Mouse (Mus musculus): ENCODE data around the gene Prkag1. TPM values are rescaled to one million over a fixed set of nuclear protein-coding genes. Genes with fewer than 3 reads are reported as not detected.
"Not testable (repeated sequence)": the region's sequence is repeated elsewhere in the genome, so short reads cannot be mapped to it uniquely, and the experiment has no call there.

The Prkag1 gene
- polyA plus RNA-seq, 1 experiment: 87.2 TPM

- 67% methylated on average over 12 of the region's 12 CpGs for WGBS
- no peak for DNase-seq (ENCODE audit: low read depth, low spot score)
These were observed 1.1 kb upstream of the Prkag1 start for GRCm38 (mm10) chr15:98832161-98833058.

- DNase-seq (ENCODE audit: low read depth, low spot score): no peak
- 6% methylated on average over 9 of the region's 9 CpGs for WGBS
These were observed 339 bp upstream of the Prkag1 start for GRCm38 (mm10) chr15:98831684-98832035.

GRCm38 (mm10) chr15:98827611-98828011, 3.7 kb downstream of the Prkag1 start:
- 91% methylated on average over 7 of the region's 7 CpGs for WGBS
- DNase-seq (ENCODE audit: low read depth, low spot score): no peak

DNA sequence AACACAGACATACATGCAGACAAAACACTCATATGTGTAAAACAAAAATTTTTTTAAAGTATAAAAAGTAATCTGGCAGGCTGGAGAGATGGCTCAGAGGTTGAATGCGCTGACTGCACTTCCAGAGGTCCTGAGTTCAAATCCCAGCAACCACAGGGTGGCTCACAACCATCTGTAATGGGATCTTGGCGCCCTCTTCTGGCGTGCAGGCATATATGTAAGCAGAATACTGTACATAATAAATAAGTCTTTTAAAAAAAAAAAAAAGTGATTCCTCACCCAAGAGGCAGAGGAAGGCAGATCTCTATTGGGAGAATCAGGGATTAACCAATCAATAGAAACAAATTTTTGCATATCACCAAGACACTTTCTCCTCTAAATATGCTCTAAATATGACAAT, 7.9 kb downstream of the Prkag1 start:
- WGBS: 83% methylated on average over 3 of the region's 3 CpGs
- DNase-seq (ENCODE audit: low read depth, low spot score): no peak

- WGBS: 56% methylated on average over 5 of the region's 5 CpGs
- DNase-seq (ENCODE audit: low read depth, low spot score): no peak
These were observed 9.2 kb downstream of the Prkag1 start for GRCm38 (mm10) chr15:98822147-98822546.

- WGBS: 65% methylated on average over 10 of the region's 10 CpGs
- DNase-seq (ENCODE audit: low read depth, low spot score): no peak
These were observed 9.9 kb downstream of the Prkag1 start for GRCm38 (mm10) chr15:98821403-98821802.

DNA sequence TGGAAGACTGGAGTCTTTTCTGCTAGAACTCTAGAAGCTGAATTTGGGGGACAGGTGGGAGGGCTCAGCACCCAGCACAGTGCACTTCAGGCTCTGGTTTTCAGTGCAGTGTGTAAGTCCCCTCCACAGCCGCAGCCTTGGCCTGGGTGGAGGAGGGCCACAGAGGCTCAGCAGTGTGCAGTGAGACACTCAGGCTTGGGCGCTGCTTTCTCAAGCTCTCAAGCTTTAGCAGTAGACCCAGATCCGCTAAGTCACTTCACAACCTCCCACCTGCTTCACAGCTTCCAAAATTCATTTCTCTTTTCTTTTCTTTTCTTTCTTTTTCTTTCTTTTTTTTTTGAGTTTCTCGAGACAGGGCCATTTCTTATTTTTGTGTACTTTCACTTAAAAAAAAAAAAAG, 10.4 kb downstream of the Prkag1 start:
- no peak for DNase-seq (ENCODE audit: low read depth, low spot score)
- WGBS: 95% methylated on average over 4 of the region's 4 CpGs

GRCm38 (mm10) chr15:98818171-98818570, 13.2 kb downstream of the Prkag1 start:
- DNase-seq (ENCODE audit: low read depth, low spot score): no peak
- WGBS: 95% methylated on average over 7 of the region's 7 CpGs

DNA sequence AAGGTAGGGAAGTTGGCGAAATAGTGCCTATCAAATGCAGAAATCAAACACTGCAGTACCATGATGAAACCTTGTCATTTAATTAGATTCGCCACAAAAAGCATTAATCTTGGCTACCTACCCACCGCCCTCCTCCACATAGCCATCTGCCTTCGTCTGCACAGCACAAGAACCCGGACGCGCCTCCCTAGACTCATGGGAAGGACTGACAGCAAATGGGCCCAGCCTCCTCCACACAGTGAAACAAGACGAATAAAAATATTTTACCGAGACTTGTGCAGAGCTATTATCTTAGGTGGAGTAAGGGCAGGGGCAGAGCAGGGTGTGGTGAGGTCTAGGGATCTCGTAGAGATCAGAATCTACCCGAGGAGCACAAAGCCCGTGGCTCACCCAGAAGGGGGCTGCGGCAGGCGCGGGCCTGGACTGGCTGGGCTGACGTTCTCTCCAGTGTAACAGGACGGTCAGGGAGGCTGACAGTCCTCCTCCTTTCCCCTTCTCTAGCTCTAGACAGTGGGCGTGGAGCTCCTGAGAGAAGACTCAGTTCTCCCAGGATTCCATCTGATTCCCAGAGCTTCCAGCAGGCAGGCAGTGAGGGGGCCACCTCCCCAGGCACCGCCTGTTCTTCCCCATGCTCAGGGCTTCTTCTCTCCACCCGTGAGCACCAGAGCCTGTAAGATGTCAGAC, 18.4 kb downstream of the Prkag1 start:
- no peak for DNase-seq (ENCODE audit: low read depth, low spot score)
- WGBS: 91% methylated on average over 20 of the region's 20 CpGs

DNA sequence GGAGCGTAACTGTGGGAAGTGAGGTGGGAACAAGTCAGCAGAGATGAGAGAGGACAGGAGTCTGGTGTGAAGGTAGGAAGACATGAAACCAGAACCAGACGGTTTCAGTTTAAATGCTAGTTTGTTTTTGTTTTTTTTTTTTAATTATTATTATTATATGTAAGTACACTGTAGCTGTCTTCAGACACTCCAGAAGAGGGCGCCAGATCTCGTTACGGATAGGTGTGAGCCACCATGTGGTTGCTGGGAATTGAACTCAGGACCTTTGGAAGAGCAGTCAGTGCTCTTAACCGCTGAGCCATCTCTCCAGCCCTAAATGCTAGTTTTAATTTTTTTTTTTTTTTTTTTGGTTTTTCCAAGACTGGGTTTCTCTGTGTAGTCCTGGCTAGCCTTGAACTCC, 21.1 kb downstream of the Prkag1 start:
- not testable (repeated sequence) for DNase-seq (ENCODE audit: low read depth, low spot score)
- WGBS: 78% methylated on average over 6 of the region's 6 CpGs

DNA sequence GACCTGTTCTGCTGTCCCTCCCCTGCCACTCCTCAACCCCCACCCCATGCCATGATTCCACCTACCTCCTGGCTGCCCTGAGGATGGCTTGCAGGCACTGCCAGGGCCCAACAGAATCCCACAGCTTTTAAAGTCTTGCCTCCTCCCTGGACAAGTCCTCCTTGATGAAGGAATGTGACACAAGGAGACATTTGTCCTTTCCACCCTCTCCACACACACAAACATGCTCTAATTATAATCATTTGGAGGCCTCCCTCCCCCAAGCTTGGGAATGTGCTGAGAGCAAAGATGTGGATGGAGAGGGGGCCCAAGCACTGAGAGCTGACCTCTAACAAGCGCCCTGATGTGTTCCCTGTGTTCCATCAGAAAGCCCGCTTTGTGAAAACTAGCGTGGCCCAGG, 21.9 kb downstream of the Prkag1 start, which contains the start of gene Ddn:
TSS of gene Ddn (minus strand) at position 101 of the 400 bp plus-strand sequence.
- no peak for DNase-seq (ENCODE audit: low read depth, low spot score)
- WGBS: 82% methylated on average over 3 of the region's 3 CpGs

DNA sequence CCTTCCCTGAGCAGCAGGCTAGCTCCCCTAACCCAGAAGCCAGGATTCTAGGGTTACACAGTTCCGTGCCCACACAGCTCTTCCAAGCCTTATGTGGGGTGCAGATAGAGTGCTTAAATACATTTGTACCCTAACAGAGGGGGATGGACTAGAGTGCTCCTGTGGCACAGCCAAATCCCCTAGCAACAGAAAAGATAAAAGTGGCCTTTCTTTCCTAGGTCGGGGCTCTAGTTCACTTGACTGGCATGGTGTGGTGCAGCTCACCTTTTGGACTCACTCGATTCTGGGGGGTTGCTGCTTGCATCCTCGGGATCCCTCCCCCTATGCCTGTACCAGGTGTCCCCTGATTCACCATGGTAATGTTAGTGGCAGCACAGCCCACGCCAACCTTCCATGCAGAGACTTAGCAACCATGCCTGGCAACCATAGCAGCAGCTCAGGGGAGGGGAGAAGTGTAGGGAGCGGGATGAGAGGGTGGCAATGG, 22.6 kb downstream of the Prkag1 start:
- 24% methylated on average over 6 of the region's 6 CpGs for WGBS
- DNase-seq (ENCODE audit: low read depth, low spot score): no peak

DNA sequence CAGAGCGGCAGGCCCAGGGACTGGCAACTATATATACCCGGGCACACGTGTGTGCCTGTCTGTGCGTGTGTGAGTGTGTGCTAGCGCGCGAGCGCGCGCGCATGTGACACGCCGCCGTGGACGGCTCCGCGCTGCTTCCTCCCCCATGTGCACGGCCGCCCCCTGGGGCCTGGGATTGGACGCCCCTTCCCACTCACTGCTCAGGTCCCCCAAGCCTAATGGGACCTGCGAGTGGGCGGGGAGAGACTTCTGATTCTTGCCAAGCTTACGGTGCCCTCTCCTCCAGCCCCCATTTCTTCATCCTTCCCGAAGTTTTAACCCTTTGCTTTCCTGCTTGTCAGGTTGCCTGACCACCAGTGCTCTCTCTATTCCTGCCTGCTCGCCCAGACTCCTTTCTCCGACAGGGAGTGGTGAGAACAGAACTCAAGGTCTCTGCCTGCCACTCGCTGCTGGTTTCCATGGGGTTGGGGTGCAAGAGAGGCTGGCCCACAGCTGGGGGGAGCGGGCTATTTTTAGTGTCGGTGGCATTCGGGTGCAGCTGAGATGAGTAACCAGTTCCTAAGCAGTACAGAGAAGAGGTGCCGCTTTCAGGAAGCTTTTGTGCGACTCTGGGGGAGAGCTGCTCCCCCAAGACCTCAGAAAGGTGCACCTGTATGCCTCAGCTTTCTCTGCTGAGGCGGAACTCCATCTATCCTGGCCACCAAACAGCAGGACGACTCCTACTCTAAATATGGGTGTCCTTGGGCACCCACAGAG, 23.2 kb downstream of the Prkag1 start:
- DNase-seq (ENCODE audit: low read depth, low spot score): no peak
- 3% methylated on average over 32 of the region's 34 CpGs for WGBS

DNA sequence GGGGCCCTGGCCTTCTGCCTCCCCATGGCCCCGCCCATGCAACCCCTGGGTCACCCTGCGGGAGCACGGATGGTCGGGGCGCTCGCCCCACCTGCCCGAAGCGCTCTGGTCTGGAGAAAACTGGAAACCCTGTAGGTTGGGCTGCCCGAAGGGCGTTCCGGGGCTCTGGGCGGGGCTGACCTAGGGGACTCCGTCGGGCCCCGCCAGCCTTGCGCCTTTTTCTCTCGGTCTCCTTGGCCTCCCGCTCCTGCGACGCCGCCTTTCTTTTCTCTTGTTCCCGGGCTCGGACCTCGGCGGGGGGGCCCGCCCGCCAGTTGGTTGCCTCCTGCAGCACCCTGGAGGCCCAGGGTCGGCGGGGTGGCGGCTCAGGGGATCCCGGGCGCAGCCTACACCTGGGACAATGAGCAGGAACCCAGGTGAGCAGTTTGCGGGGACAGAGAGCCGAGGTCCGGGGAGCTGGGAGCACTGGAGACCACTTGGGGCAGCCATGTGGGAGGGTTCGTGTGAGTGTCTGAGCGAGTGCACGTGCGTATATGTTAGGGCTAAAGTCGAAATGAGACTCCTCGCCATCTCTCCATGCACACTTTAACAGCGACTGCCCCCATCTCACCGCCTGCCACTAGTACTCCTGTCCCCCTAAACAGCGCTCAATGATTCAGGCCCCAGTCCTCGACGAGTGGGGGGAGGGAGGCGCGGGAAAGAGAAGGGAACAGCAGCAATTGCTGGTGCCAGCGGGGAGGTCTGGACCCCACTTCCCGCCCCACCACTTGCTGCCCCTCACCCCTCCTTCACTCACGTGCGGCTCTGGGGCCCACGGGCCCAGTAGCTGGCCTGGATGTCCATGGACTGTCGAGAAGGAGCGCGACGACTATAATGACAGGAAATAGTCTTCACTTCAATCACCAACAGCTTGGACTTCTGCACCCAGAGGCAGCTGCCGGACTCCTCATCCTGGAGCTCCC, 24.2 kb downstream of the Prkag1 start:
- no peak for DNase-seq (ENCODE audit: low read depth, low spot score)
- 4% methylated on average over 58 of the region's 58 CpGs for WGBS

DNA sequence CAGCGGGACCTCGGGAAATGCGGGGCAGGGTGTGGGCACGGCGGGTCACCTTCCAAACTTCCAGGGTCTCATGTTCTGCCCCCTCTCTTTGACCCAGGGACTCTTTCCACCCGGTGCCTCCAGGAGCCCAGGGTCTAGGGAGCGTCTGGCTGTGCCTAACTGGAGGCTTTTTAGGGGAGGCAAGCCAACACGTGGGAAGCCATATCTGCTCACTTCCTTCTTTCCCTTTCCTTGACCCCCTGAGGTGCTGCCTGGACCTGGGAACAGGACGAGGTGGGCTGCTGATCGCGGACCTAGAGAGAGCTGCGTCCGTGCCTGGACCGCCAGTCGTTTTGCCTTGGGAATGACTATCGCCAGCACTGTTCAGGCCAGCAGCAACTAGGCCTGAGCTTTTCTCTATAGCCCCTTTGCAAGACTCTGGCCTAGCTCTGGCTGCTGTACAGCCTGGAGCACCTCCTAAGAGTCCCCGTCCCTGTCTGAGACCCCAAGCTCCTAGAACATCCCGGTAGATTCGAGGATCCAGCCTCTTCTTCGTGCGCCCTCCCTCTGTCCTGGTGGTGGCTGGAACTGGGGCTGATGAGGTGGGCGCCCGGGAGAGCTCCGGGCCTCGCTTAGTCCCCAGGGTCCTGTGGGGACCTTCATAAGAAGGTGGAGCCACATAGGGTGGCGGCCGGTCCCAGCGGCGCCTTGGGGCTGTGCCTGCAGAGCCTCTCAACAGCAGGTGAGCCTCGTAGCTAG, 25.1 kb downstream of the Prkag1 start:
- no peak for DNase-seq (ENCODE audit: low read depth, low spot score)
- WGBS: 36% methylated on average over 30 of the region's 30 CpGs

DNA sequence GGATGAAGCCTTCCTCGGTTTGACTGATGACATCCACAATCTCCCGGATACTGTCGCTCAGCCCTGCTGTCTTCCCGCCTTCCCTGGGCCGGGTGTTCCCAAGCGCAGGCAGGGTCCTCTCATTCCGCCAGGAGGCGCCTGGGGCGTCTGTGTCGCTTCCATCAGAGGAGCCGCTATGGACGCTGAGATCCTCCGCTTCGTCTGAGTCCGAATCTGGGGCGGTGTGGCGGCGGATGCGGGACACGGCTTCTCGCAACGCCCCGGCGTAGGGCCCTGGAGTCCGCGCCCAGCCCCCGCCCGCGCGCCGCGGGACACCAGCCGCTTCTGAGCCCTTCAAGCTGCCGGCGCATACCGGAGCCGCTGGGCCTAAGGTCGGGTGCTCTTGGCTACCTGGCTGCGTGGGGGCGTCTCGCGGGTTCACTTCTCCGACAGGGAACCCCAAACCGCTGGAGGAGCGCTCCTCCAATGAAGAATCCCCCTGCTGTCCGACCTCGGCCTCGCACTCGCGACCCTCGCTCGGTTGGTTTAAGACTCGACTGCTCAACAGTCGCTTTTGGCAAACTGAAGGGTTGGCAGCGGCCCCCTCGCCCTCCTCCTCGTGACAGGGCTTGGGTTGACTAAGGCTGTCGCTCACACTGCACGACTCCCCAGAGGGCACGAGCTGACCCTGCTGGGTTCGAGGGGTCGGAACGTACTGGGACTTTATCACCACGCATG, 25.8 kb downstream of the Prkag1 start:
- no peak for DNase-seq (ENCODE audit: low read depth, low spot score)
- WGBS: 4% methylated on average over 64 of the region's 64 CpGs

DNA sequence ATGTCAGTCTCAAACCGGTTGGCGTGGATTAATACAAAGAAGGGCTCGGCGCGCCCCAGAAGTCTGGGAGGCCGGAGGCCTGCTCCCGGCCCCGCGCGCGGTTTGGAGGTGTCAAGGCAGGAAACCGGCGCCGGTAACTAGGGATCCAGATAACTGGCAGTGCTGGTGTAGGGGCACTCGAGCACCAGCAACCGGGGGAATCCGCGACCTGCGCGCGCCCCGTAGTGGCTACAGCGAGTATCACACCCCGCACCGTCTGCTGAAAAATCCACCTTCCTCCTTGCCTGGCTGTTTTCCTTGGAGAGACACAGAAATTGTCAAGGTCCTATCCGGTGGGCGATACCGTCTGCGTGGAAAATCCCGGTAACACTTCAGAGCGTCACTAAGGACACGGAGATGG, 27.3 kb downstream of the Prkag1 start:
- WGBS: 2% methylated on average over 32 of the region's 32 CpGs
- DNase-seq (ENCODE audit: low read depth, low spot score): no peak

GRCm38 (mm10) chr15:98802926-98803325, 28.4 kb downstream of the Prkag1 start:
- WGBS: 14% methylated on average over 8 of the region's 8 CpGs
- DNase-seq (ENCODE audit: low read depth, low spot score): no peak
